Mouse (Mus musculus) adrenal gland, postnatal 10 days (tissue): Measurements from ENCODE around the gene Jdp2. TPM values are rescaled to one million over a fixed set of nuclear protein-coding genes. Genes with fewer than 3 reads are reported as not detected.

ENCODE experiments used
- DNase-seq: peaks from one replicate; pipeline ENCODE4 v3.0.0; 2021; ENCODE audit warnings: mixed read lengths
- total RNA-seq, 2 experiments: library from RNA; stranded (reverse); gene quantifications; 2 replicates each; pipeline ENCODE4 v1.2.3; 2021

Gene Jdp2
- total RNA-seq, 2 experiments from 2014 or later, result 13.1 to 23.6 TPM

DNA sequence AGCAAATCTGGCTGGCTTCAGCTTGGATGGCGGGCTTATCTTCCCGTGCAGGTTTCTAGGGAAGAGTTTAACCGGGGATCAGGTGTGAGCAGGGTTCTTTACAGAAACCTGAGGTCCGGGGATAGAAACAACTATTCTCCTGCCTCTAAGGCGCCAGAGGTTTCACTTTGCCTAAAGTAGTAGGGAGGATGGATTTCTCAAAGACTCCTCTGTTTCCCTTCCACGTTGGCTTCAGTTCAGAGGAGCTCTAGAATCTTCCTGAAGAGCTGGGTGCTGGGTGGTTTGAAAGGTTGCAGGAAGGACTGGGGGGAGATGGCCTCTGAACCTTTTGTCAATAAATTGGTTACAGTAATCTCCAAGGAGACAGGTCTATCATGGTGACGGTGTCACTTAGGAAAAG, 1.8 kb downstream of the Jdp2 start:
- no peak for DNase-seq

DNA sequence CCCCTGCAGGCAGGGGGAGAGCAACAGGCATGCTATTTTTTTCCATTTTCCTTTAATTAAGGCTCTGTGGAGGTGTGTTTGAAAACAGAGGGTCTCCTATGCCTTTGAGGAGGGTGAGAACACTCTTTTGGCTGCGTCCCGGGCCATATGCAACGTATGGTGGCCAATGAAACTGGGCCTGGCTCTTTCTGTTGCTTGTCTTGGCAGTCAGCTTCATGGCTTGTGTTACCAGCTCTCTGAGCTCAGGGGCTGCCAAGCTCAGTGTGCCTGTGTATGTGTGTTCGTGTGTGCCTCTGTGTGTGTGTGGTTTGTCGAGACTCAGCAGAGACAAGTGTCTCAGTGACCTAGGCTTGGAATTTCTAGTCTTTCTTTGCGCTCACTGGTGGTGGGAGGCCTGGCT, 2.7 kb downstream of the Jdp2 start:
- DNase-seq, result no peak

DNA sequence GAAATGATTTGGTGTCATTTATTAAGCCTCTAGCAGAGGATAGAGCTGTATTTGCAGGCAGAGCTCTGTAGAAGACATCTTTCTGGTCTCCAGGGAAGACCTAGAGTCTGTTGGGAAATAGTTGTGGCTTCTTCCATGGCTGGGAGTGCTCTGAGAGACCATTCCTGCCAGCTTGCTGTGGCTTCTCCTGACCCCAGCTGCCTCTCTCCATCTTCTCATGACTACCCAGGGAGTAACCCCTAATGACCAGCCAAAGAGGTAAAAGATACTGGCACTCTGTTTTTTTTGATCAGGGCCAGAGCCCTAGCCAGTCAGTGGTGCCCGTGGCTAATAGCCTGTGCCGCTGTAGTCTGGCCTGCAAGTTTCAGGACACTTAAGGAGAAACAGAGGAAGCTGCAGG, 3.3 kb downstream of the Jdp2 start:
- DNase-seq, result no peak

DNA sequence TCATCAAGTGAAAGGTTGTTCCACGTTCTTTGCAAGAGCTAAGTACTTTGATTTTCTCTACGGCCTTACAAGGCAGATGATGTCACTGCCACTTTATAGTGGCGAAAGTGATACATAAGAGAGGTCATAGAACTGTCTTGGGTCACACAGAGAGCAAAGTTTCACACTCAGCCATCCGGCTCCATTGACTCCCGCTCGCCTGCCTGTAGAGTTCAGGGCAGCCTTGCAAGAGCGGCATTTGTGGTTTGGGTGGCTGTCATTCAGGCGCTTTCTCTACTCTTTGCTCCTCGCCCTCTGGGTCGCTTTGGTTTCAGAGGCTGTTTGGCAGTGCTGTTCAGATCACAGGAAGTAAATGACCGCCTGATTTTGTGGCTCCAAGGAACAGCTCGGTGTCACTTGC, 4.0 kb downstream of the Jdp2 start:
- DNase-seq, result no peak

DNA sequence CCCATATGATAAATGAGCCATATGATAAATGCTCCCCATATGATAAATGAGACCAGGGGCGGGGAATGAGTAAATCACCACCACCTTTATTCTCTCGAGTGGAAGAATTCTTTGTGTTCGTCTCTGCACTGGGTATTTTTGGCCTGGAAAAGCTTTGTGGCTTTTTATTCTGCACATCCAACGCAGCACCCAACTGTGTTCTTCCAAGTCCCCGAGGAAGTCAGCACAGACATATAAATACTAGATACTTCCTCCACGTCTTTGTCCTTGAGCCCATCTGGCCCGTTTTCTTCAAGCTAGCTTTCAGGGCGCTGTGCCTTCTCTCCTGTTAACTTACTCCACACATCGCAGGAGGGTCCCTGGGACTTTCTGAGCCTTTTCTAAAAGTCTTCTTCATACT, 4.9 kb downstream of the Jdp2 start:
- DNase-seq, result no peak

DNA sequence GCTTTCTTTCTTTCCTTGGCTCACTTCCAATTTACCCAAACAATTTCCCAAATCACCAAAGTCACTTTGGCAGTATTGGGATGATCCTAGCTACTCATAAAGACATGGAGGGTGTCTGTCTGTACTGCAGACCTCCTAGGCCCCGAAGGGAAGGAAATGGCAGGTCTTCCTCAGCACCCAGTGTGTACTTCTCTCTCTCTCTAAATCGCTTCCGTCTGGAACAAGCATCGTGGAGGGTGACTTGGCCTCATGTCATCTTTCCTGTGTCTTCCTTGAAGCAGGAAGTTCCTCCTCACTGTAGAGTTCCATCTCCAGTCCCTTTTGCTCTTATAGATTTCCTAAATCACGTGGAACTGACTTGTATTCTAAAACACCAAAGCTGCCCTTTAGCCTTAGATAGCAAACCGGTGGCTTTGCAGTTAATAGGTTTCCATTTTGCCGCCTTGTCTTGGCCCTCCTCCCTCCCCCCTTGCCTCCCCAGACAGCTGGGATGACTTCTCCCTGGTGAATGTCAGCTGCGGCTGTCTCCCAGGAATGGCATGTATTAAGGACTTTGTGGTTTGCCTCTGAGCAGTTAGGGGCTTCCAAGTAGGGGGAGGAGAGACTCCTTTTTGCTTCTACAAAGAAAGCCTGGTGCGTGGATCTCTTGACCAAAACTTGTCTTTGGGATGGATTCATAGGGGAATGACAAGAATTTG, 5.6 kb downstream of the Jdp2 start:
- DNase-seq, result no peak

DNA sequence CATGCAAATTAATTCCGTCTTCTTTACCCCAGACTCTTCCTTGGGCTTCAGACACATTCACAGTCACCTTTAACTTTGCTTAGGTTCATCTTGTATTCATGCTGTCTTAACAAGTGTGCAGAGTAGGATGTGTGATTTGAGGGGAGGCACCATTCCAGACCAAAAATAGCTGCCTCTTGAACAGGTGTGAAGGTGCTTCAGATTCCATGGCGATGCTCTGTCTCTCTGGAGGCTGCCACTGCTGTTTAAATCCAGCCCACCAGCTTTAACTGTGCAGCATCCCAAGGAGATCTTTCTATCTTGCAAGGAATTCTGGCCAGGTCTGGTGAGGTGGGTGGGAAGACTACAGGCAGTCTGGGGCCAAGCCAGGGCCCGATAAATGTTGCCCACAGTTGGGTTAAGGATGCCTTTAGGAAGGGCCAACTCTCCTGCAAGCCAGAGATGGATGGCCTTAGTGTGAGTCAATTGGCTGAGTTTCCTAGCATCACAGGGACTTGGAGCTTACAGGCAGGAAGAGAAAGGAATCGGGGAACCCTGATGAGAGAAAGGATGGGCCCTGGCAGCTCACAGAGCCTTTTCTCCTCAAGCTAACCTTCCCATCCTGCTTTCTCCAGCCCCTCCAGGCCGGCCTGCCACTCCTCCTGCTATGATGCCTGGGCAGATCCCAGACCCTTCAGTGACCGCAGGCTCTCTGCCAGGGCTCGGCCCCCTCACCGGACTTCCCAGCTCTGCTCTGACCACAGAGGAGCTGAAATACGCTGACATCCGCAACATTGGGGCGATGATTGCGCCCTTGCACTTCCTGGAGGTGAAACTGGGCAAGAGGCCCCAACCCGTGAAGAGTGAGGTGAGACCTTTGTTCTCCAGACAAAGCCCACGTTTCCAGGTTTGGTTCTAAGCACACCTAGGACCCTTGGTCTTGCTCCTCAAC, 9.0 kb downstream of the Jdp2 start:
- no peak for DNase-seq

DNA sequence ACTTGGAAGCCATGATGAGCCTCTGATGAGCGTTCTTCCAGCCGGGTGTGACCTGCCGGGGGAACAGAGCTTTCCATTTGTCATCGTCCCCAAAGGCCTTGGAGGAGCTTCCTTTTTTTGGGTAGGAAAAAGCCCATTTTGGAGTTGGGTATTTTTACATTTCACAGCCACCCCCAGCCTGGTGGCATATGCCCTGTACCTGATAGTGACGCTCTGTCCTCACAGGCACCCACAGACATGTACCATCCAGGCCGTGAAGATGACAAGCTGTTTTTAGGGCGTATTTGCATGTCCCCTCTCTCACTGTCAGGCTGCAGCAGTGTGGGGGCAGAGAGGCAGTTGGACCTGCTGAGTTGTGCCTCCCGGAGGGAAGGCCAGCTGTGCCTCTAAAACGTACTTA, 11.3 kb downstream of the Jdp2 start:
- DNase-seq, result no peak

DNA sequence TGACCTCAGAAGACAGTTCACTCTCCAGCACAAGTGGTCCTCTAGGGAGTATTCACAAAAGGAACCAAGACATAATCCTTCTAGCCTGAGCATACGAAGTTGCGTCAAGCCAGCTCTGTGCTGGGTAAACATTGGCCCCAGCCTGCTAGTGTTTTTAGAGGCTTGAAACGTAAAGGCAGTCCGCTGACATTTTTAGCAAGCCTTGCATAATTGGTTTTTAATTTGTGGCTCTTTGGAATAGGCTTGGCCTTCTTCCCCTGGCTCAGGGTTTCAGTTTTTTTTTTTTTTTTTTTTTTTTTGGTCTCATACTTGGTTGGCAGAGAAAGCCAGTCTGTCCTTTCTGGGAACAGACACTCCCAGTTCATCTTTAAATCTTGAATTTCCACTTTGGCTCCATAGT, 15.3 kb downstream of the Jdp2 start:
- no peak for DNase-seq

DNA sequence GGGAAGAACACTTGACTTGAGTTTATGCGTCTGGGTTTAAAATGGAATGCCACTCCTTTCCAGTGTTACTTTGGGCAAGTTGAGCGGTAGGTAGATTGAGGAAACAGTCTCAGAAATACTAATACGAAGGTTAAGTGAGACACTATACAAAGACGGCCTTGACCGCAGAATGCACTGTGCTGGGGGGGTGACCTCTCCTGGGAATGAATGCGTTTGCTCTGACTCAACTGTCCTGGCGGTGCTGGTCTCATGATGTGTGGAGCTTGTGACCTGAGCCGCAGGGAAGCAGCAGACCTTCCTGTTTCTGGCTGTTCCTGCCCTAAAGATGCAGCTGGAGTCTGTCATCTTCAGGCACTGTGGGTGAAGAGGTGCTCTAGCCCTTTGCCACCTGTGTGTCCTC, 16.7 kb downstream of the Jdp2 start:
- no peak for DNase-seq

DNA sequence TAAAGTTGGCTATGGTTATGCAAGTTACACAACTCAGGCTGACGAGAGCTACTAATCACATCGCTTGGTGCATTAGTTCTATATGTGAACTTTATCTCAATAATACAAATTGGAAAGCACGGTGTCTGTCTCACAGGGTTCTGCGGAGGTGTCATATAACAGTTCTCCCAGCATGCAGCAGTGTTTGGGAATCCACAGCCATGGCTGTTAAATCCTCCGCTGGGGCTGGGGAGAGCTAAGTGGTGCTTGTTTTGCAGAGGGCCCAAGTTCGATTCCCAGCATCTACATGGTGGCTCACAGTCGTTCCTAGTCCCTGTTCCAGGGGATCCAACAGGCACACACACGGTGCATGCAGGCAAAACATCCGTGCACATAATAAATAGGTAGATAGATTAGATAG, 19.1 kb downstream of the Jdp2 start:
- DNase-seq, result no peak

DNA sequence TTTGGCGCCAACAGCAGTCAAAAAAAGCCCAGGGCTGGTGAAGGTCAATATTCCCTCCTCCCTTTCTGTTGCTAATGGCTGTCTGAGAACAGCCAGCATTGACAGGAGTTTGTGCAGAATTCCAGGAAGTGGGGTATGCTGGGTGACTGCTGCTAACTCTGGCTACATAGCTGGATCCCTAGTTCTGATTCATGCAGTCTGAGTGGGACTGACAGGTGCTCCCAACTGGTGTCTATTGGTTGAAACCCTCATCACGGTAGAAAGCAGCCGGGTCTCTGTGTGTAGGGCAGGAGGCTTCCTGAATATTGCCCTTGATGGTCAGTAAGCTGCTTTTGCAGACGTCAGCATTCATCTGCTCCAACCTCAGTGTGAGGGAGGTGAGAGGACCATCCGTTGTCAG, 19.6 kb downstream of the Jdp2 start:
- no peak for DNase-seq

DNA sequence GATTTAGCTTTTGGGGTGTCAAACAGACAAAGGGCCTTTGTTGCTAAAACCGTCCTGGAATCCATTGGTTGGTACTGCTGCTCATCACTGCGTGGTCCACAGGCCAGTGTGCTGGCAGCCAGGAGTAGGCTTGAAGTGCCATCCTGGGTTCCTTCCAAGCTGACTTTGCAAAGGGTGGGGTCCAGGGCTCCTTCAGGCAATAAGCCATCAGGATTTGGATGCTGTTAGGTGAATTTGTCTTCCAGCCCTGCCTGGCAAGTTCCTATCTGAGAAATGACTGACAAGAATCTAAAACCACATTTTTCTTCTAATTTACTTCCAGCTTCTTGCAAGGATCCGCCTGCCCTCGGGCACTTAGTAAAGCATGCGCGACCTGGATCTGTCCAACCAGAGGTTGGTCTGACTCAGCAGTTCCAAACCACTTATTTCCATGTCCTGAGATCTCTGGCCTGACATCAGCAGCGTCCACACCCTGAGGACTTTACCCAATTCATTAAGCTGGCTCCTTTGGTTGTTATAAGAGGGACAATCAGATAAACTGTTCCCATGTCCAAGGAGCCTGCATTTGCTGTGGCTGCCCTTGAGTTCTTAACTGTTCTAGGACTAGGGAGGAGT, 20.6 kb downstream of the Jdp2 start:
- DNase-seq, result no peak

DNA sequence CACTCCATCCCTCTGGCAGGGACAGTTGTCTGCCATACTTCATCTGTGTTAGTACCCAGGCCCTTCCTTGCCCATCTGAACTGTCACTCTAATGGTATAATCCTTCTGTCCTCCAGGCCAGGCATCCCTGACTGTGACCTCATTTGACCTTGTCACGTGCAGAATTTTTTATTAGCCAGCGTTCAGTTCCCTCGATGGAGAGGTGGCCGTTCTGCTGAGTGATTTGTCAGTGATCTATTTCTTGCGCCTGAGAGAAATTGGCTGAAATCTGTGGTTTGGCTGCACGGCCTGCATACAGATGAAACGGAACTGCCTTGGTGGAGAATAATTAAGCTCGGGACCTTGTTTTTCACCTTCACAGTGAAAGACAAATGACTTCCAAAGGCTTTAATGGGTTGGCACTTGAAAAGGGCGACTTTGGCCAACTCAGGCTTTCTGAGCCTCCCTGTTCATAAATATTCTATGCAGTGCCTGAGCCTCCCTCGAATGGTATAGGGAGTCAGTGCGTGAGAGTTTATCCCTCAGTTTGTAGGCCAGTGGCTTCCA, 21.1 kb downstream of the Jdp2 start:
- DNase-seq, result no peak

DNA sequence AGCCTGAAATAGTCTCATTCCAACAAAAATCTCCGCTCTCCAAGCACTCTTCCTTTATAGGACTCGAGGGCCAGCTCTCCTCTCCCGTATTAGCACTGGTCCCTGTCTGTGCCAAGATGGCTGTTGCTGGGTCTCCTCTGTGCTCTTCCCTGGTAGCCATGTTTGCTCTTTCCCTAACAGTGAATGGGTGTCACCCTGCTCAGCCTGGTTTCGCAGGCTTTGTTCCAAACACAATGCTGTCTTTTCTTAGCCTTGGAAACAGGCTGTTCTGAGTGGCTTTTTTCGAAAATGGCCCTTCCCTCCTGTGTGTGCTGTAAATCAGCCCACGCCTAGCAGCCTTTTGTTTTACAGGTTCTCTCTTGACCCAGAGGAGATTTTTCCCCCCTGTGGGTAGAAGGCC, 22.2 kb downstream of the Jdp2 start:
- no peak for DNase-seq

DNA sequence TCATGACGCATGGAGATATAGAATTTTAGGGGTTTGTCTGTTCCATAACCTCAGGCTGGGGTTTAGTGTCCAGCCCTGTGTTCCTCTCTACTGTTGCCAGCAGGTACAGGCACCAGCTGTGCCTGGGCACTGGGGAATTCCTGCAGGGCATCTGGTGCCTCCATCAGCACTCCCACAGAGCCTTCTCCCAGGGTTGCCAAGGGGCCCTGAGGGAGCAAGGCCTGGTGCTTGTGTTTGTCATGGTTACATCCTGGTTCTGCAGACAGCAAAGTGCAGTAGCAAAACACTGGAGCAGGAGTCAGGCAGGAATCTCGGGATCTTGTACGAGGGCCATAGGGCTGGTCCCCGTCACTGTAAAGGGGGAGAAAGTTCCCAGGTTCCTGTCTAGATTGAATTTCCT, 22.8 kb downstream of the Jdp2 start:
- no peak for DNase-seq

DNA sequence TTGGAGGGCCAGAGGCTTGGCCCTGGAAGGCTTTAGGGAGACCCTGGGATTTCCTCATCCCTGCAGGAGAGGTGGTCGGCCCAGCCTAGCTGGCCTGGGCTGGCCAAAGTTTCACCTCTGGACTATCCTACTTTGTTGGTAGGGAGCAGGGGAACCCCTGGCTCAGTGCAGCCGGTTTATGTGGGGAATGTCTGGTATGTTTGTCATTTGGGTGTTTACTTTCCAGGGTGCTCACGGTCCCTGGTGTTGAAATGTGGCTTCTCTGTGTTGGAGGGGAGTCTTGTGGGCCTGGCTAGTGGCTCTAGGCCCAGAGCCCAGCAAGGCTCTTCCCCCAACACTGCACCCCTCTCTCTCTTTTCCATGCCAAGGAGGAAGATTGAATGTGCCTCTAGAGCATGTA, 24.9 kb downstream of the Jdp2 start:
- DNase-seq, result no peak

DNA sequence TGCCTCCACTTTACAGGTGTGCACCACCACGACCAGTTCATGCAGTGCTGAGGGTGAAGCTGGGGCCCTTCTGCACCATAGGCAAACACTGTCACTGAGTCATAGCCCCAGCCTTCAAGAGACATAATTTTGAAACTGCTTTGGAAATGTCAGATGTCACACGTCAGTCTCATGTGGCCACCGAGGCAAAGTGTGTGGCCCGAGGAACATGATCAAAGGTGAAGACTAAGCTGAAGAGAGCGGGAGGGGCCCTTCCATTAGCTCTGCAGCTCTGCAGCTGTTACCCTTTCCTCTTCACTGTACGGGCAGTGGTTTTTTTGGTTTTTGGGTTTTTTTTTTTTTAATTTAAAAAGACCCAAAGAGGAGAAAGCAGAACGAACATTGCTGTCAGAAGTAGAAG, 25.8 kb downstream of the Jdp2 start:
- DNase-seq, result no peak

DNA sequence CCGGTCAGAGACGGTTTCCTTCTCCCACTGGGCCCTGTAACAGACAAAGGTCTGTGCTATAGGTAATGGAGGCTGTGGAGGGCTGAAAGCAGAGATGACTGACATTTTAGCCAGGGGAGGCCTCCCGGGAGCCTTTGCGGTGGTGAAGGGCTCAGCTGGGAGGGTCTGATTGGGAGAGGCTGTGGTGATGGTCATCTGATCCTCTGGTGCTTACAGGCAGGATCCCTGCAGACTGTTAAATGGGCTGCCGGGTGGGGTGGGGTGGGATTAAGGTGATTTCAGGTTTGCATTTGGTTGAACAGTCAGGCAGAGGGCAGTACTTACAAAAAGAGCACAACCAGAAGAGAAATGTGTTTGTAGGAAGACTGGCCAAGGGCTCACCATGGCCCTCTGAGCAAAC, 27.0 kb downstream of the Jdp2 start:
- DNase-seq, result no peak

DNA sequence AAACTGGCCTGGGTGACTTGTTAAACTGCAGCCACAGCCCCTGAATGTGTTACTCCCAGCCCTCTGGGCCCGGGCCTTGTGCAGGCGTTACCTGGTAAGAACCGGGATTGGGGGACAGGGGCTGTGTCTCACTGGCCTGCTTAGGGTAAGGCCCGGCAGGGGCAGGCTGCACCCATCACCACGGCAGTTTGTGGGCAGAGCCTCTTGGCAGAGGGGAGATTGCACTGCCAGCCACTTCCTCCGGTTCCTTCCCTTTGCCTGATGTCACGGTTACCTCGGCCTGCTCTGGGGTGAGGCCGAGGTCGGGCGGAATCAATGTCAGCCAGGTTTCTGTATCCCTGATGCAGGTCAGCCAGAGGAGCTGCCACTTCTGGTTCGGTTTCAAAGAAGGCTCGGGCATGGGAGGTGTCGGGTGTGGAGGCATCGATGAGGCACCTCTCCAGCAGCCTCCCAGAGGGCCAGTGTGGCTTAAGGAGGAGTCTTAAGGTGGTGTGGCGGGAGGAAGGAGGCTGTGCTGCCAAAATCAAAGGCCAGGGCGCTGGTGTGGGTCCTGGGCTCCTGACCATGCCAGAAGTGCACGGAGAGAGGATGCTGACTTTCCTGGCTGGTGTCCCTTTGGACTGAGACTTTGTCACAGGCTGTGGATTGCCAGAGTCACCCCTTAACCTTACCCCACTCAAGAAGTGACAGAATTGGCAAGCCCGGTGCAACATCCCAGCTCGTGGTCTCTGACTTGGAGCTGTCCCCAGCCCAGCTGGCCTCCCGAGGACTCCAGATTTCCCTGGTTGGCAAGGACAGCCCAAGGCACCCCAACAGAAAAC, 31.0 kb downstream of the Jdp2 start:
- DNase-seq, result peak; percentile 63

DNA sequence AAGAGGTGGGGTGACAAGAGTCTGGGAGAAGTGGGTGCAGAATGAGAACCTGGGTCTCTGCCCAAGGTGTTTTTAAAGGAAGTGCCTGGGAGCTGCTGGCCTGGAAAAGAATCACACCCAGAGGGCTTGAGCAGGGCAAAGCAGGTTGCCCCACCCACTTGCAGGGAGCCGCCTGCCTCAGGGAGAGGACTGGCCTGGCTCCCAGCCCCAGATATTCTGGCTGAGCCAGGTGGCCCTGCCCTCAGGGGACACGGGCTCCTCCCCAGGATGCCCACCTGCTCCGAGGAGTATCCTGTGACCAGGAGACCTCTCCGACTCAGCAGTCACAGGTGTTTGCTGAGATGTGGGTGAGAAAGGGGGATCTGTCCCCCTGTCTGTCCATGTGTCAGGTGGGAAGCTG, 32.4 kb downstream of the Jdp2 start:
- DNase-seq, result peak; percentile 26

DNA sequence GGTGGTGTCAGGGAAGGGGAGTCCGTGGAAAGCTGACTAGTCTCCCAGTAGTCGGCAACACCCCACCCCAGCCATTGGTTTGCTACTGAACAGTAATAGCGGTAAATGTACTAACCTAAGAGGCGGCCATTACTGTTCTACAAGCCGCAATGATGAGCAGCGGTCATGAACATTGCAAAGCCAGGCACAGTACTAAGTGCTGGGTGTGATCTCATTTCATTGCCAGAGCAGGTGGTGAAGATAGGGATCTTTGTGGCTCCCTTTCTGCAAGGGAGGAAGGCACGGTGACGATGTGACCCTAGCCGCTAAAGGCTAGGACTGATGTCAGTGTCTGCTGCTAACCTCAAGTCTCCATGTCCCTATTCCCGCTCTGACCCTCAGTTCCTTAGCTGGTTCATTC, 33.5 kb downstream of the Jdp2 start:
- DNase-seq, result no peak
